Mouse (Mus musculus): Measurements from ENCODE around the gene Uxt. TPM values are rescaled to one million over a fixed set of nuclear protein-coding genes. Genes with fewer than 3 reads are reported as not detected.

Uxt gene
- polyA plus RNA-seq (2015; fragmentation: Nextera tagmentation; extraction: Ambion mirVana): 44.8 and 47.7 TPM in 2 replicates

- peaks cover 7% of the 10 kb centered on the region; the same call in 1 of the 2 replicates for H3K36me3 ChIP-seq
- H3K4me2 ChIP-seq: peak within 1 kb of the TSS; percentile 56
- peak within 1 kb of the TSS; percentile 64 for H3K4me3 ChIP-seq
- H3K27ac ChIP-seq: peak within 1 kb of the TSS; percentile 89
- H3K9me3 ChIP-seq (replicated peaks): no peaks in the 10 kb centered on the region
- 0 out of 2 replicates have a peak, but pooled peaks cover 4% of the 10 kb centered on the region for H3K4me1 ChIP-seq (replicated peaks)
- ATAC-seq (replicated peaks; ENCODE audit: insufficient number of reproducible peaks, insufficient read depth, low FRiP score, low read depth): peak; percentile 93
- WGBS: 11% methylated on average over 57 of the region's 57 CpGs
- H3K9ac ChIP-seq: peak within 1 kb of the TSS; percentile 52
- H3K27me3 ChIP-seq: no peaks in the 10 kb centered on the region
Observed at GRCm38 (mm10) chrX:20961477-20962378, at the start of gene Uxt. Uxt (minus strand) TSS chrX:20962017.

- no peaks in the 10 kb centered on the region for H3K4me1 ChIP-seq (replicated peaks)
- WGBS: 52% methylated on average over 1 of the region's 1 CpGs
- no peak for ATAC-seq (replicated peaks; ENCODE audit: insufficient number of reproducible peaks, insufficient read depth, low FRiP score, low read depth)
- no peaks in the 10 kb centered on the region for H3K36me3 ChIP-seq
- no peaks in the 10 kb centered on the region for H3K27me3 ChIP-seq
- H3K9ac ChIP-seq: no peak overlapping the region
- H3K4me3 ChIP-seq: no peak overlapping the region
- no peak overlapping the region for H3K27ac ChIP-seq
- H3K9me3 ChIP-seq (replicated peaks): no peaks in the 10 kb centered on the region
- H3K4me2 ChIP-seq: no peak overlapping the region
Observed at GRCm38 (mm10) chrX:20980901-20981300, 19.1 kb upstream of the Uxt start.

GRCm38 (mm10) chrX:20950191-20950880 lies 11.5 kb downstream of the Uxt start, which contains the start of gene Elk1:
Elk1 (minus strand) TSS chrX:20950608.
- H3K4me2 ChIP-seq: peak within 1 kb of the TSS; percentile 57
- H3K9ac ChIP-seq: peak within 1 kb of the TSS; percentile 68
- ATAC-seq (replicated peaks; ENCODE audit: insufficient number of reproducible peaks, insufficient read depth, low FRiP score, low read depth): peak; percentile 95

GRCm38 (mm10) chrX:20946055-20946454 lies 15.8 kb downstream of the Uxt start:
- Histone ChIP-seq H3K4me1 (replicated peaks) (no peaks in the 10 kb centered on the region), H3K27me3 (no peaks in the 10 kb centered on the region), H3K27ac (no peak overlapping the region), H3K9ac (no peak overlapping the region), H3K4me2 (no peak overlapping the region), H3K9me3 (replicated peaks) (no peaks in the 10 kb centered on the region), H3K4me3 (no peak overlapping the region), H3K36me3 (no peaks in the 10 kb centered on the region)
- 9% methylated on average over 4 of the region's 4 CpGs for WGBS
- ATAC-seq (replicated peaks; ENCODE audit: insufficient number of reproducible peaks, insufficient read depth, low FRiP score, low read depth): no peak

More at GRCm38 (mm10) chrX:20950191-20950880, 11.5 kb downstream of the Uxt start, which contains the start of gene Elk1:
- Histone ChIP-seq H3K27me3 (no peaks in the 10 kb centered on the region), H3K4me1 (replicated peaks) (no peaks in the 10 kb centered on the region), H3K36me3 (no peaks in the 10 kb centered on the region), H3K4me3 (peak within 1 kb of the TSS; percentile 74), H3K27ac (peak within 1 kb of the TSS; percentile 74), H3K9me3 (replicated peaks) (no peaks in the 10 kb centered on the region)
- 9% methylated on average over 30 of the region's 30 CpGs for whole genome bisulfite sequencing

- Histone ChIP-seq H3K4me1 (replicated peaks) (no peaks in the 10 kb centered on the region), H3K27ac (no peak overlapping the region), H3K9ac (no peak overlapping the region), H3K4me2 (no peak overlapping the region), H3K9me3 (replicated peaks) (no peaks in the 10 kb centered on the region), H3K27me3 (no peaks in the 10 kb centered on the region), H3K36me3 (0 out of 2 replicates have a peak, but pooled peaks cover 3% of the 10 kb centered on the region), H3K4me3 (no peak overlapping the region)
- WGBS: 65% methylated on average over 1 of the region's 1 CpGs
- no peak for ATAC-seq (replicated peaks; ENCODE audit: insufficient number of reproducible peaks, insufficient read depth, low FRiP score, low read depth)
Observed at GRCm38 (mm10) chrX:20931963-20932362, 29.9 kb downstream of the Uxt start.

- no peaks in the 10 kb centered on the region for H3K9me3 ChIP-seq (replicated peaks)
- 100% methylated on average over 1 of the region's 1 CpGs for WGBS
- no peak within 1 kb of the TSS for H3K9ac ChIP-seq
- no peak within 1 kb of the TSS for H3K4me2 ChIP-seq
- no peak within 1 kb of the TSS for H3K4me3 ChIP-seq
- ATAC-seq (replicated peaks; ENCODE audit: insufficient number of reproducible peaks, insufficient read depth, low FRiP score, low read depth): no peak
- H3K36me3 ChIP-seq: 0 out of 2 replicates have a peak, but pooled peaks cover 3% of the 10 kb centered on the region
- H3K27ac ChIP-seq: no peak within 1 kb of the TSS
- no peaks in the 10 kb centered on the region for H3K27me3 ChIP-seq
- no peaks in the 10 kb centered on the region for H3K4me1 ChIP-seq (replicated peaks)
Observed at GRCm38 (mm10) chrX:20931364-20931763, 30.5 kb downstream of the Uxt start, which contains the start of gene Cfp. Cfp (minus strand) TSS chrX:20931555.

- H3K36me3 ChIP-seq: no peaks in the 10 kb centered on the region
- H3K27me3 ChIP-seq: no peaks in the 10 kb centered on the region
- no peak overlapping the region for H3K4me2 ChIP-seq
- H3K4me3 ChIP-seq: no peak overlapping the region
- no peak overlapping the region for H3K27ac ChIP-seq
- H3K4me1 ChIP-seq (replicated peaks): no peaks in the 10 kb centered on the region
- 78% methylated on average over 1 of the region's 1 CpGs for WGBS
- no peaks in the 10 kb centered on the region for H3K9me3 ChIP-seq (replicated peaks)
- no peak for ATAC-seq (replicated peaks; ENCODE audit: insufficient number of reproducible peaks, insufficient read depth, low FRiP score, low read depth)
- no peak overlapping the region for H3K9ac ChIP-seq
Observed at GRCm38 (mm10) chrX:20929859-20930258, 32.0 kb downstream of the Uxt start.

GRCm38 (mm10) chrX:20924976-20925375 lies 36.8 kb downstream of the Uxt start:
- peaks cover 4% of the 10 kb centered on the region; the same call in 1 of the 2 replicates for H3K27me3 ChIP-seq
- H3K4me1 ChIP-seq (replicated peaks): 0 out of 2 replicates have a peak, but pooled peaks cover 6% of the 10 kb centered on the region
- H3K9ac ChIP-seq: no peak overlapping the region
- no peaks in the 10 kb centered on the region for H3K9me3 ChIP-seq (replicated peaks)
- H3K4me2 ChIP-seq: no peak overlapping the region
- H3K27ac ChIP-seq: no peak overlapping the region
- ATAC-seq (replicated peaks; ENCODE audit: insufficient number of reproducible peaks, insufficient read depth, low FRiP score, low read depth): no peak
- H3K4me3 ChIP-seq: no peak overlapping the region
- H3K36me3 ChIP-seq: no peaks in the 10 kb centered on the region

- 0 out of 2 replicates have a peak, but pooled peaks cover 6% of the 10 kb centered on the region for H3K4me1 ChIP-seq (replicated peaks)
- H3K9me3 ChIP-seq (replicated peaks): no peaks in the 10 kb centered on the region
- no peak overlapping the region for H3K27ac ChIP-seq
- H3K4me3 ChIP-seq: no peak overlapping the region
- no peak for ATAC-seq (replicated peaks; ENCODE audit: insufficient number of reproducible peaks, insufficient read depth, low FRiP score, low read depth)
- WGBS: 67% methylated on average over 1 of the region's 1 CpGs
- H3K27me3 ChIP-seq: peaks cover 8% of the 10 kb centered on the region; the same call in 1 of the 2 replicates
- H3K36me3 ChIP-seq: no peaks in the 10 kb centered on the region
- no peak overlapping the region for H3K4me2 ChIP-seq
- H3K9ac ChIP-seq: no peak overlapping the region
Observed at GRCm38 (mm10) chrX:20923506-20923905, 38.3 kb downstream of the Uxt start.

GRCm38 (mm10) chrX:20921366-20921765 lies 40.5 kb downstream of the Uxt start:
- Histone ChIP-seq H3K9ac (no peak overlapping the region), H3K4me1 (replicated peaks) (0 out of 2 replicates have a peak, but pooled peaks cover 6% of the 10 kb centered on the region), H3K36me3 (no peaks in the 10 kb centered on the region), H3K27ac (no peak overlapping the region), H3K4me2 (peak overlapping the region; percentile 80), H3K9me3 (replicated peaks) (no peaks in the 10 kb centered on the region), H3K4me3 (peak overlapping the region; percentile 46; the same call in 1 of the 2 replicates), H3K27me3 (peaks cover 8% of the 10 kb centered on the region; the same call in 1 of the 2 replicates)
- 42% methylated on average over 5 of the region's 5 CpGs for WGBS
- no peak for ATAC-seq (replicated peaks; ENCODE audit: insufficient number of reproducible peaks, insufficient read depth, low FRiP score, low read depth)

- 0 out of 2 replicates have a peak, but pooled peaks cover 6% of the 10 kb centered on the region for H3K4me1 ChIP-seq (replicated peaks)
- no peak within 1 kb of the TSS for H3K27ac ChIP-seq
- peaks cover 8% of the 10 kb centered on the region; the same call in 1 of the 2 replicates for H3K27me3 ChIP-seq
- WGBS: 9% methylated on average over 40 of the region's 44 CpGs
- peak; percentile 84; the same call in 1 of the 2 replicates for ATAC-seq (replicated peaks; ENCODE audit: insufficient number of reproducible peaks, insufficient read depth, low FRiP score, low read depth)
- H3K9ac ChIP-seq: peak within 1 kb of the TSS; percentile 25; the same call in 1 of the 2 replicates
- H3K9me3 ChIP-seq (replicated peaks): no peaks in the 10 kb centered on the region
- H3K4me2 ChIP-seq: peak within 1 kb of the TSS; percentile 80
- no peaks in the 10 kb centered on the region for H3K36me3 ChIP-seq
- H3K4me3 ChIP-seq: peak within 1 kb of the TSS; percentile 46
Observed at GRCm38 (mm10) chrX:20920844-20921364, 40.9 kb downstream of the Uxt start, which contains the start of gene Syn1. Syn1 (minus strand) TSS chrX:20921004.
